Mouse (Mus musculus): ENCODE data around the gene Fam198b. TPM values are rescaled to one million over a fixed set of nuclear protein-coding genes. Genes with fewer than 3 reads are reported as not detected.

Gene Fam198b
- polyA plus RNA-seq, 1 experiment = 1.5 TPM

GRCm38 (mm10) chr3:79925950-79926697 lies 41.8 kb downstream of the Fam198b start:
- DNase-seq = no peak
- TF ChIP-seq CTCF (IDR thresholded peaks at IDR 0.05; ENCODE audit: borderline replicate concordance, control insufficient read depth, extremely low read depth, insufficient read depth, low read length, poor library complexity) (no peak), POLR2A (IDR thresholded peaks at IDR 0.05; ENCODE audit: control insufficient read depth, extremely low read depth, insufficient read depth, low read length, poor library complexity) (no peak)
- no peaks in the 10 kb centered on the region for H3K36me3 ChIP-seq (ENCODE audit: control insufficient read depth, insufficient read depth, low read length)
- H3K4me1 ChIP-seq (replicated peaks; ENCODE audit: control insufficient read depth, insufficient read depth, low read length) = no peaks in the 10 kb centered on the region
- no peak overlapping the region for H3K27ac ChIP-seq (ENCODE audit: control insufficient read depth, insufficient read depth, low read length)
- 34% methylated on average over 5 of the region's 5 CpGs for WGBS
- H3K27me3 ChIP-seq (ENCODE audit: control insufficient read depth, insufficient read depth, low read length) = no peaks in the 10 kb centered on the region
- no peak overlapping the region for H3K4me3 ChIP-seq (ENCODE audit: control insufficient read depth, insufficient read depth, low read length)

DNA sequence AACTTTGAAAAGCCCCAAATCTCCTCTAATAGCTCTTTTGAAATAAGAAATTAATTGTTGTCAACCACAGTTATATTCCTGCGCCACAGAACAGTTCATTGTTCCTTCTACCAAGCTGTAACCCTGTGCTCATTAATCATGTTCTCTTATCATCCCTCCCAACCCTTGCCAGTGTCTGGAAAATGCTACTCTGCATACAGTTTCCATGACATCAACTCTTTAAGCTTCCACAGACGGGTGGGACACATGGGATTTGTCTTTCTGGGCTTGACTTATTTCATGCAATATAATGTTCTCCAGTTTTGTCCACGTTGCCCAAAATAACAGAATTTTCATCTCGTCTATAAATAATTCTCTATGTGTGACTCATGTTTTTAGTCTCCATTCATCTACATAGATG lies 42.7 kb downstream of the Fam198b start:
- H3K4me3 ChIP-seq (ENCODE audit: control insufficient read depth, insufficient read depth, low read length) = no peak overlapping the region
- H3K36me3 ChIP-seq (ENCODE audit: control insufficient read depth, insufficient read depth, low read length) = no peaks in the 10 kb centered on the region
- WGBS = 90% methylated on average over 4 of the region's 4 CpGs
- H3K4me1 ChIP-seq (replicated peaks; ENCODE audit: control insufficient read depth, insufficient read depth, low read length) = no peaks in the 10 kb centered on the region
- TF ChIP-seq CTCF (IDR thresholded peaks at IDR 0.05; ENCODE audit: borderline replicate concordance, control insufficient read depth, extremely low read depth, insufficient read depth, low read length, poor library complexity) (no peak), POLR2A (IDR thresholded peaks at IDR 0.05; ENCODE audit: control insufficient read depth, extremely low read depth, insufficient read depth, low read length, poor library complexity) (no peak)
- DNase-seq = no peak
- H3K27ac ChIP-seq (ENCODE audit: control insufficient read depth, insufficient read depth, low read length) = no peak overlapping the region
- no peaks in the 10 kb centered on the region for H3K27me3 ChIP-seq (ENCODE audit: control insufficient read depth, insufficient read depth, low read length)

DNA sequence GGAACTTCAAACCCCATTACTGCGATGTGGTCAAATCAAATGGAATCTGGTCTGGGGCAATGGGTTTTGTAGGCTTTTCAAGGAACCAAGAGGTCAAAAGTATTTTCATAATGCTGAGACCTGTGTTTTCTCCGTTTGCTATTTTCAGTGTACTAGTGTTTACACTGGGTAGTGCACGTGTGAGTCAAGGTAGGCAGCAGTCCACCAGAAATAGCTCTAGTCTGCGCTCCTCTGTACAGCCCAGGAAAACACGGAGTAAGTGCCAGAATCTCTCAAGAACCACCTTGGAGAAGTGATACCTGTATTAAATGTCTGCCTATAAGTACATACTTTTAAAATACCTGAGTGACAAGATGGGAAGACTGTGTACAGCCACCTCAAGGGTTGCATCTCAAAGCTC lies 44.1 kb downstream of the Fam198b start:
- no peak overlapping the region for H3K4me3 ChIP-seq (ENCODE audit: control insufficient read depth, insufficient read depth, low read length)
- DNase-seq = no peak
- no peaks in the 10 kb centered on the region for H3K36me3 ChIP-seq (ENCODE audit: control insufficient read depth, insufficient read depth, low read length)
- no peaks in the 10 kb centered on the region for H3K4me1 ChIP-seq (replicated peaks; ENCODE audit: control insufficient read depth, insufficient read depth, low read length)
- WGBS = 91% methylated on average over 5 of the region's 5 CpGs
- no peaks in the 10 kb centered on the region for H3K27me3 ChIP-seq (ENCODE audit: control insufficient read depth, insufficient read depth, low read length)
- TF ChIP-seq POLR2A (IDR thresholded peaks at IDR 0.05; ENCODE audit: control insufficient read depth, extremely low read depth, insufficient read depth, low read length, poor library complexity) (no peak), CTCF (IDR thresholded peaks at IDR 0.05; ENCODE audit: borderline replicate concordance, control insufficient read depth, extremely low read depth, insufficient read depth, low read length, poor library complexity) (no peak)
- H3K27ac ChIP-seq (ENCODE audit: control insufficient read depth, insufficient read depth, low read length) = no peak overlapping the region

DNA sequence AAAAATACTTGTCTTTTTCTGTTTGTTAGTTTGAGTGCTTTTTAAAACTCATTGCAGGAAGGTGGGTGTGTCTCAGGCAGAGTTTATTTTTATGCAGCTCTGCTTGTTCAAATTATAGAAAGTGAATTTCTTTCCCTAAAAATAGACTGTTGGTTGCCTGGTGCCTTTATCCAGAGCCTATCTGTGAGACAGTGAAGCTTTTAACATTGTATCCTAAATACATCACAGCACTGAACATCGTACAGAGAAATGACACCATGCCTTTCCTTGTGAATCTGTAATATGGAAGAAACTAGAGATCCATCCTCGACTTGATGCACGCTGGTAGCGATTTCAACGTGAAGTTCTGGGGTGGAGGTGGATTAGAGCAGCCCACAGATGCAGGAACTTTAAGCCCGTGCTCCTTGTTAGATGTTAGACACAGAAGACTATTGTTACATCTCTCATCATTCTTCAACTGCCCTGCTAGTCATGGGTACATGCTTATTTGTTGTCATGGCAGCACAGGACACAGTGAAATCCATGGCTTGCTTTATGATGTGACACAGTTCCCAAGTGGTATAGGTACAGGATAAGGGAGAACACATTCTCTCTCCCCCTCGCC lies 45.9 kb downstream of the Fam198b start:
- 91% methylated on average over 7 of the region's 7 CpGs for WGBS
- TF ChIP-seq POLR2A (IDR thresholded peaks at IDR 0.05; ENCODE audit: control insufficient read depth, extremely low read depth, insufficient read depth, low read length, poor library complexity) = no peak
- TF ChIP-seq CTCF (IDR thresholded peaks at IDR 0.05; ENCODE audit: borderline replicate concordance, control insufficient read depth, extremely low read depth, insufficient read depth, low read length, poor library complexity) = no peak
- Histone ChIP-seq H3K27ac (ENCODE audit: control insufficient read depth, insufficient read depth, low read length) (no peak overlapping the region), H3K36me3 (ENCODE audit: control insufficient read depth, insufficient read depth, low read length) (no peaks in the 10 kb centered on the region), H3K4me1 (replicated peaks; ENCODE audit: control insufficient read depth, insufficient read depth, low read length) (no peaks in the 10 kb centered on the region), H3K27me3 (ENCODE audit: control insufficient read depth, insufficient read depth, low read length) (no peaks in the 10 kb centered on the region), H3K4me3 (ENCODE audit: control insufficient read depth, insufficient read depth, low read length) (no peak overlapping the region)
- DNase-seq = no peak

DNA sequence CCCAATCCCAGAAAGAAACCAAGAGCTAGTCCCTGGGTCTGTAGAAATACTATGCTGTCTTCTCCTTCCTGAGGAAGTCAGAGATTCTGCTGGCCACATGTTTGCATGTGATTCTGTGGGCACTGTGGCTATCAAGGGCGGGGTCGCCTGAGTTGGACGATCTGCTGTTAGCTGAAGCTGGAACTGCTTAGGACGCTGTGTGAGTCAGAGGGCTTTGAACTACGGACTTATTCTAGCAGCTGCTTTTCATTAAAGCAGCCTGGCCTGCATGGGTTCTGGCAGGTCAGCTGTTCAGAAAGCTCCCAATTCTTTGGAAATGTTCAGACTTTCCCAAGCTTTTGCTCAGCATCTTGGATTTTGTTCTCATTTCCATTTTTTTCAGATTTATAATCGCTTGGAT lies 51.9 kb downstream of the Fam198b start:
- no peak for DNase-seq
- no peak for TF ChIP-seq POLR2A (IDR thresholded peaks at IDR 0.05; ENCODE audit: control insufficient read depth, extremely low read depth, insufficient read depth, low read length, poor library complexity)
- no peak for TF ChIP-seq CTCF (IDR thresholded peaks at IDR 0.05; ENCODE audit: borderline replicate concordance, control insufficient read depth, extremely low read depth, insufficient read depth, low read length, poor library complexity)
- Histone ChIP-seq H3K27me3 (ENCODE audit: control insufficient read depth, insufficient read depth, low read length) (no peaks in the 10 kb centered on the region), H3K27ac (ENCODE audit: control insufficient read depth, insufficient read depth, low read length) (no peak overlapping the region), H3K4me1 (replicated peaks; ENCODE audit: control insufficient read depth, insufficient read depth, low read length) (no peaks in the 10 kb centered on the region), H3K36me3 (ENCODE audit: control insufficient read depth, insufficient read depth, low read length) (no peaks in the 10 kb centered on the region), H3K4me3 (ENCODE audit: control insufficient read depth, insufficient read depth, low read length) (no peak overlapping the region)
- 24% methylated on average over 6 of the region's 6 CpGs for WGBS

- Histone ChIP-seq H3K27ac (ENCODE audit: control insufficient read depth, insufficient read depth, low read length) (no peak overlapping the region), H3K4me1 (replicated peaks; ENCODE audit: control insufficient read depth, insufficient read depth, low read length) (no peaks in the 10 kb centered on the region)
These were observed 52.6 kb downstream of the Fam198b start for GRCm38 (mm10) chr3:79936730-79937447.

More at GRCm38 (mm10) chr3:79936730-79937447, 52.6 kb downstream of the Fam198b start:
- H3K4me3 ChIP-seq (ENCODE audit: control insufficient read depth, insufficient read depth, low read length) = no peak overlapping the region
- no peaks in the 10 kb centered on the region for H3K27me3 ChIP-seq (ENCODE audit: control insufficient read depth, insufficient read depth, low read length)
- DNase-seq = no peak
- H3K36me3 ChIP-seq (ENCODE audit: control insufficient read depth, insufficient read depth, low read length) = no peaks in the 10 kb centered on the region
- TF ChIP-seq POLR2A (IDR thresholded peaks at IDR 0.05; ENCODE audit: control insufficient read depth, extremely low read depth, insufficient read depth, low read length, poor library complexity) = no peak
- TF ChIP-seq CTCF (IDR thresholded peaks at IDR 0.05; ENCODE audit: borderline replicate concordance, control insufficient read depth, extremely low read depth, insufficient read depth, low read length, poor library complexity) = no peak
- 69% methylated on average over 3 of the region's 3 CpGs for WGBS

All from thymus, adult 2 months (tissue).